Mouse (Mus musculus): ENCODE results near the gene Rabggtb.

GRCm38 (mm10) chr3:153901904-153902303 lies 10.9 kb downstream of the Rabggtb start:
- TF ChIP-seq CTCF (conservative IDR thresholded peaks at IDR 0.05; ENCODE audit: insufficient read depth, insufficient read length, low read depth, low read length) (no peak), POLR2A (IDR thresholded peaks at IDR 0.05; ENCODE audit: low read depth, low read length) (no peak)
